Mouse (Mus musculus) CD4-positive helper T cell, adult 2 months (primary cell): ENCODE results near the gene Serpina3m.
"Not testable (repeated sequence)": the region's sequence is repeated elsewhere in the genome, so short reads cannot be mapped to it uniquely, and the experiment has no call there.

Experiments used
- DNase-seq: peaks from one replicate; pipeline ENCODE4 v3.0.0-alpha.2; 2012; ENCODE audit warnings: low read depth, missing footprints, low spot score

Serpina3m gene

GRCm38 (mm10) chr12:104338226-104338625 is at the start of gene Serpina3m, which contains the start of gene Serpina3k:
Gene Serpina3m, plus strand, starts transcription at chr12:104338486.
Gene Serpina3k, plus strand, starts transcription at chr12:104338486.
- DNase-seq: not testable (repeated sequence)

- DNase-seq: no peak
Observed at GRCm38 (mm10) chr12:104289872-104290271, 48.4 kb upstream of the Serpina3m start.

GRCm38 (mm10) chr12:104293963-104294362 is 44.3 kb upstream of the Serpina3m start:
- DNase-seq: no peak

- no peak for DNase-seq
Observed at GRCm38 (mm10) chr12:104298049-104298448, 40.2 kb upstream of the Serpina3m start.

- DNase-seq: no peak
Observed at GRCm38 (mm10) chr12:104305991-104306390, 32.3 kb upstream of the Serpina3m start.

- no peak for DNase-seq
Observed at GRCm38 (mm10) chr12:104314253-104314652, 24.0 kb upstream of the Serpina3m start, which contains the start of gene Serpina3j. Gene Serpina3j, plus strand, starts transcription at chr12:104314553.

GRCm38 (mm10) chr12:104322454-104322853 is 15.8 kb upstream of the Serpina3m start:
- DNase-seq: no peak

- DNase-seq: no peak
Observed at GRCm38 (mm10) chr12:104331701-104332100, 6.6 kb upstream of the Serpina3m start.

- not testable (repeated sequence) for DNase-seq
Observed at GRCm38 (mm10) chr12:104336873-104337272, 1.4 kb upstream of the Serpina3m start.

GRCm38 (mm10) chr12:104338705-104339104 is 419 bp downstream of the Serpina3m start:
- no peak for DNase-seq

GRCm38 (mm10) chr12:104342489-104342888 is 4.2 kb downstream of the Serpina3m start:
- not testable (repeated sequence) for DNase-seq

- no peak for DNase-seq
Observed at GRCm38 (mm10) chr12:104345181-104345580, 6.9 kb downstream of the Serpina3m start.

GRCm38 (mm10) chr12:104345707-104346106 is 7.4 kb downstream of the Serpina3m start:
- no peak for DNase-seq

- no peak for DNase-seq
Observed at GRCm38 (mm10) chr12:104347091-104347490, 8.8 kb downstream of the Serpina3m start.

- DNase-seq: not testable (repeated sequence)
Observed at GRCm38 (mm10) chr12:104351812-104352211, 13.5 kb downstream of the Serpina3m start.

- no peak for DNase-seq
Observed at GRCm38 (mm10) chr12:104356006-104356405, 17.7 kb downstream of the Serpina3m start.

- no peak for DNase-seq
Observed at GRCm38 (mm10) chr12:104369986-104370385, 31.7 kb downstream of the Serpina3m start.

- DNase-seq: not testable (repeated sequence)
Observed at GRCm38 (mm10) chr12:104377179-104377578, 38.9 kb downstream of the Serpina3m start.

- DNase-seq: not testable (repeated sequence)
Observed at GRCm38 (mm10) chr12:104378351-104378750, 40.1 kb downstream of the Serpina3m start.

- DNase-seq: not testable (repeated sequence)
Observed at GRCm38 (mm10) chr12:104378815-104379214, 40.5 kb downstream of the Serpina3m start.

- DNase-seq: no peak
Observed at GRCm38 (mm10) chr12:104379856-104380255, 41.6 kb downstream of the Serpina3m start.

GRCm38 (mm10) chr12:104381071-104381604 is 42.9 kb downstream of the Serpina3m start:
- DNase-seq: not testable (repeated sequence)

- DNase-seq: not testable (repeated sequence)
Observed at GRCm38 (mm10) chr12:104385987-104386386, 47.7 kb downstream of the Serpina3m start.

GRCm38 (mm10) chr12:104386878-104387277 is 48.6 kb downstream of the Serpina3m start:
- DNase-seq: not testable (repeated sequence)
